Mouse (Mus musculus) forebrain, embryonic 10.5 days (tissue): ENCODE data around the gene Mcidas. TPM values are rescaled to one million over a fixed set of nuclear protein-coding genes. Genes with fewer than 3 reads are reported as not detected.
A peak's percentile ranks its signal among the peaks of the same experiment; 100 is the strongest.

Source experiments
- DNase-seq: peaks from one replicate; pipeline ENCODE4 v3.0.0-alpha.2; 2017; ENCODE audit warnings: low spot score; ENCODE audit errors: extremely low spot score
- H3K27ac ChIP-seq: fragments of 300-500 bp; sonication (generic); 2 replicates; pipeline ENCODE4 v1.5.1; 2016; ENCODE audit warnings: mild to moderate bottlenecking
- H3K27me3 ChIP-seq: fragments of 300-500 bp; sonication (generic); 2 replicates; pipeline ENCODE4 v1.6.1; 2016; ENCODE audit warnings: mild to moderate bottlenecking; ENCODE audit not compliant: poor library complexity, severe bottlenecking
- H3K36me3 ChIP-seq: fragments of 300-500 bp; sonication (generic); replicated peaks from 2 replicates; pipeline ENCODE4 v1.6.1; 2016; ENCODE audit warnings: mild to moderate bottlenecking, moderate library complexity
- H3K4me1 ChIP-seq: fragments of 300-500 bp; sonication (generic); 2 replicates; pipeline ENCODE4 v1.6.1; 2016
- H3K4me3 ChIP-seq: fragments of 300-500 bp; sonication (generic); 2 replicates; pipeline ENCODE4 v1.5.1; 2016; ENCODE audit warnings: mild to moderate bottlenecking, moderate library complexity
- H3K9me3 ChIP-seq: fragments of 300-500 bp; sonication (generic); 2 replicates; pipeline ENCODE4 v1.6.1; 2016; ENCODE audit warnings: mild to moderate bottlenecking, moderate library complexity
- WGBS: fragments of 180-500 bp; shearing (Covaris S2); methylation state at CpG from one replicate; pipeline ENCODE4 v1.1.7; 2016; 5-methylcytosine and 5-hydroxymethylcytosine counted together
- polyA plus RNA-seq: library from polyadenylated mRNA; unstranded; fragments of >200 nt; fragmentation: Nextera tagmentation; extraction: Ambion mirVana; gene quantifications from 2 replicates; pipeline ENCODE4 v1.2.1, GENCODE M21; 2016

Gene Mcidas
- 1.3 and 2.0 TPM in 2 replicates for polyA plus RNA-seq

- Histone ChIP-seq H3K27ac (0 out of 2 replicates have a peak within 1 kb of the TSS, but pooled peaks have one; percentile 6), H3K27me3 (peaks cover 99% of the 10 kb centered on the region), H3K36me3 (no peaks in the 10 kb centered on the region), H3K4me3 (peak within 1 kb of the TSS; percentile 54), H3K9me3 (no peaks in the 10 kb centered on the region), H3K4me1 (peaks cover 32% of the 10 kb centered on the region)
- DNase-seq, result peak; percentile 51
- under 1% methylated on average over 60 of the region's 63 CpGs for WGBS
These were observed at the start of gene Mcidas for GRCm38 (mm10) chr13:112993531-112994152. Gene Mcidas (plus strand): TSS chr13:112993845.

- Histone ChIP-seq H3K27me3 (no peaks in the 10 kb centered on the region), H3K36me3 (peaks cover 93% of the 10 kb centered on the region), H3K27ac (no peak overlapping the region), H3K4me3 (no peak overlapping the region), H3K4me1 (no peaks in the 10 kb centered on the region), H3K9me3 (no peaks in the 10 kb centered on the region)
- no peak for DNase-seq
- 97% methylated on average over 9 of the region's 9 CpGs for WGBS
These were observed 48.3 kb upstream of the Mcidas start for GRCm38 (mm10) chr13:112945312-112945711.

- H3K36me3 ChIP-seq, result peaks cover 94% of the 10 kb centered on the region
- H3K9me3 ChIP-seq, result no peaks in the 10 kb centered on the region
- no peak overlapping the region for H3K27ac ChIP-seq
- 87% methylated on average over 6 of the region's 6 CpGs for WGBS
- no peak overlapping the region for H3K4me3 ChIP-seq
- no peaks in the 10 kb centered on the region for H3K4me1 ChIP-seq
- H3K27me3 ChIP-seq, result no peaks in the 10 kb centered on the region
- DNase-seq, result no peak
These were observed 47.7 kb upstream of the Mcidas start for GRCm38 (mm10) chr13:112945900-112946299.

DNA sequence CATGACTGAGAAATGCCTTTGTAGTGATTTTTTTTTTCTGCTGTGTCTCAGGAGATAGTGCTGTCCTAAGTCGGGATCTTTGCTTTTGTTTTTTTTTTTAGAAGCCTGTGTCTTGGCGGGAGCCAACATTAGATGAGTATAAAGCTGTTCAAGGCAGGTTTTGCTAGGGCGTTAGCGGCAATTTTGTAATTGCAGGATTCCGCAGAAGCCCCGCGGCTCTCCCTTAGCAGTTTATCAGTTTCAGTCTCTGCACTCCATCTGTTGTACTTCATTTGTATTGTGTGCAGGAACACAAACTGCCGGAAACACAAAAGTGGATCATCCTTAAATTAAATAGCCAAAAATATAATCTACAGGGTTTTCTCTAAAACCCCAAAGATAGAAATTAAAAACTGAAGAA lies 39.6 kb upstream of the Mcidas start:
- no peak for DNase-seq
- peaks cover 95% of the 10 kb centered on the region for H3K36me3 ChIP-seq
- H3K27me3 ChIP-seq, result no peaks in the 10 kb centered on the region
- no peaks in the 10 kb centered on the region for H3K9me3 ChIP-seq
- no peak overlapping the region for H3K4me3 ChIP-seq
- H3K4me1 ChIP-seq, result no peaks in the 10 kb centered on the region
- WGBS, result 96% methylated on average over 8 of the region's 8 CpGs
- no peak overlapping the region for H3K27ac ChIP-seq

- H3K36me3 ChIP-seq, result peaks cover 91% of the 10 kb centered on the region
- 86% methylated on average over 5 of the region's 5 CpGs for WGBS
These were observed 30.6 kb upstream of the Mcidas start for GRCm38 (mm10) chr13:112963081-112963480.

DNA sequence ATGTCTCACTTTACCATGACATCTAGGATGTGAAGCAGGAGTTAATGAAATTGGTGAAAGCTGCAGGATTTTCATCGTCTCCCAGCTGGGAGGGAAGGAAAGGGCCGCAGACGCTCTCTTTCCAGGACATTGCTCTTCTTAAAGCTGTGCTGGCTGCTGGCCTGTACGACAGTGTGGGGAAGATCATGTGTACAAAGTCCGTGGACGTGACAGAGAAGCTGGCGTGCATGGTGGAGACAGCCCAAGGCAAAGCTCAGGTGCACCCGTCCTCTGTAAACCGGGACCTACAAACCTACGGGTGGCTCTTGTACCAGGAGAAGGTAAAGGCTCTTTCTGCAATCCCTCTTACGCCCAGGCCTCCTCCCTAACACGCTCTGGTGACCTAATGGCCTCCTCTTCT lies 29.2 kb upstream of the Mcidas start:
- Histone ChIP-seq H3K9me3 (no peaks in the 10 kb centered on the region), H3K27ac (no peak overlapping the region), H3K36me3 (peaks cover 89% of the 10 kb centered on the region), H3K27me3 (no peaks in the 10 kb centered on the region), H3K4me1 (no peaks in the 10 kb centered on the region), H3K4me3 (no peak overlapping the region)
- DNase-seq, result no peak
- 93% methylated on average over 12 of the region's 12 CpGs for WGBS

More at GRCm38 (mm10) chr13:112963081-112963480, 30.6 kb upstream of the Mcidas start:
- no peaks in the 10 kb centered on the region for H3K27me3 ChIP-seq
- no peak overlapping the region for H3K4me3 ChIP-seq
- no peaks in the 10 kb centered on the region for H3K4me1 ChIP-seq
- no peak overlapping the region for H3K27ac ChIP-seq
- H3K9me3 ChIP-seq, result no peaks in the 10 kb centered on the region
- no peak for DNase-seq

- Histone ChIP-seq H3K27me3 (no peaks in the 10 kb centered on the region), H3K9me3 (no peaks in the 10 kb centered on the region), H3K4me1 (no peaks in the 10 kb centered on the region), H3K4me3 (no peak overlapping the region), H3K27ac (no peak overlapping the region), H3K36me3 (peaks cover 69% of the 10 kb centered on the region)
- no peak for DNase-seq
- WGBS, result 93% methylated on average over 5 of the region's 5 CpGs
These were observed 26.4 kb upstream of the Mcidas start for GRCm38 (mm10) chr13:112967267-112967666.

DNA sequence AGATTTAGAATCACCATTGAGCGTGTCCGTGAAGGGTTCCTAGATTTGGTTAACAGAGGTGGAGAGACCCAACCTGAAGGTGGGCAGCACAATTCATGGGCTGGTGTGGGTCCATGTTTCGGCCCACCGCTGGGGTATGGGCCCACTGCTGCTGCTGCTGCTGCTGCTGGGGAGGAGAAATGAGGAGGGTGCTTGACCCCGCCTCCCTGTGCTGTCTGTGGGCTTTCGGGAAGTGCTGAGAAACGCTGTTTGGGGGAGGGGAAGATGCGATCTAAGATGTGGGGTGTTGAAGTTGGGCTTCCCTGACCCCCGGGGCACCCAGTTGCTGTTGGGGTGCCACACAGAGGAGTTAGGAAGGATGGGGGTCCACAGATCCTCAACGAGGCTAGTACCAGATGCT lies 16.9 kb upstream of the Mcidas start:
- Histone ChIP-seq H3K4me3 (no peak overlapping the region), H3K9me3 (no peaks in the 10 kb centered on the region), H3K27ac (no peak overlapping the region), H3K36me3 (no peaks in the 10 kb centered on the region), H3K4me1 (0 out of 2 replicates have a peak, but pooled peaks cover 3% of the 10 kb centered on the region), H3K27me3 (peaks cover 52% of the 10 kb centered on the region)
- DNase-seq, result no peak
- WGBS, result 47% methylated on average over 10 of the region's 10 CpGs

DNA sequence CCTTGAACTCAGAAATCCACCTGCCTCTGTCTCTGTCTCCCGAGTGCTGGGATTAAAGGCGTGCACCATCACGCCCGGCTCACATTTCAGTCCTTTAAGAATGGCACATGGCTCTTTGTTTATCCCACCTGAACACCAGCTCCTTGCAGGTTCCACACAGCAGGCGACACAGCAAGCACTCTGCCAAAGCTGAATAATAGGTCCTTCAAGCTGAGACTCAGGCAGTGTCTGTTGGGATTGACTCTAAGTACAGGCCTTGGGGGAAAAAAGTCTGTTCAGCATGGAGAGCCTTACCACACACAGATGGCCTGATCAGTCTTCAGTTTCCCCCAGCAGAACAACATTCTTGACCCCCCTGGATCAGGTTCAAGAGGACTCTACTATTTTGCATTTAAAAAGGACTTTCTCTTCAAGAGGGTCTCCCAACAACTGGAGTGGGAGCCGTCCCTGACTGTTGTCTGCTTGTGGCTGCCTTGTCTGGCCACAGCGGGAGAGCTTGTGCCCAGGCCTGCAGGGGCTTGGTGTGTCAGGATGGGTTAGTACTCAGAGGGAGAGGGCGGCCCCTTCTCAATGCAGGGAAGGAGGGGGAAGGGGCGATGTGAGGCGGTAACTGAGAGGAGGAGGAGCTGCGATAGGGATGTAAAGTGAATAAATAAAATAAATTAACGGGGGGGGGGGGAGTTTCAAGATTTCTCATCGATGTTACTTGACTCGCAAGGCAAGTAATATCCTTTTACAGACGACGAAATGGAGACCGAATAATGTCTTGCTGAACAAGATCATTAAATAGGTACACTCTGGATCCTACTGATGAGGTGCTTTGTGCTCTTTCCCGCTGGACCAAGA lies 7.8 kb upstream of the Mcidas start:
- DNase-seq, result peak; percentile 62
- Histone ChIP-seq H3K4me3 (peak overlapping the region; percentile 58), H3K36me3 (no peaks in the 10 kb centered on the region), H3K27ac (no peak overlapping the region), H3K9me3 (no peaks in the 10 kb centered on the region), H3K27me3 (peaks cover 96% of the 10 kb centered on the region), H3K4me1 (peaks cover 45% of the 10 kb centered on the region)
- 2% methylated on average over 18 of the region's 18 CpGs for WGBS

DNA sequence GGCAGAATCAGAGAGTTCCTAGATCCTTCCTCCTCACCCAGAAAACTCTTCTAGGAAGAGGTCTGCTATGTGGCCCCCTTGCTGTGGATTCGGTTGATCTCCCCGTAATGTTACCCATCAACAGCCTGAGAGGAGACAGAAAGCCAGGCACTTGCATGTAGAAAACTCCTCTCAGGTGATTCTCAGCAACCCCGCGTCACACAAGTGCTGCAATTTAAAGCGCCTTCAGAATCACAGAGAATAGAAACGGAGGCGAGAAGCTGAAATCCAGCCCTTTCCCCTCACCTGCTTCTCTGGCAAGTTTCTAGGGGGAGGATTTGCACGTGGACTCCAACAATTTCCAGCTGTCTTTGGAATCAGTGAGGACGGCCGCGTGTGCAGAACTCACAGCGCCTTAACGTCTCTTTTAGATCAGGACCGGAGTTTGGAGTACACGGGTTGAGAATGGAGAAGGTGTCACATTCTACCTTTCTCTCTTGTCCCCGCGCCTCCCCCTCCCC lies 7.1 kb upstream of the Mcidas start:
- Histone ChIP-seq H3K4me1 (peaks cover 45% of the 10 kb centered on the region), H3K9me3 (no peaks in the 10 kb centered on the region), H3K36me3 (no peaks in the 10 kb centered on the region), H3K4me3 (peak overlapping the region; percentile 58), H3K27ac (no peak overlapping the region), H3K27me3 (peaks cover 97% of the 10 kb centered on the region)
- WGBS, result 2% methylated on average over 17 of the region's 17 CpGs
- DNase-seq, result no peak

DNA sequence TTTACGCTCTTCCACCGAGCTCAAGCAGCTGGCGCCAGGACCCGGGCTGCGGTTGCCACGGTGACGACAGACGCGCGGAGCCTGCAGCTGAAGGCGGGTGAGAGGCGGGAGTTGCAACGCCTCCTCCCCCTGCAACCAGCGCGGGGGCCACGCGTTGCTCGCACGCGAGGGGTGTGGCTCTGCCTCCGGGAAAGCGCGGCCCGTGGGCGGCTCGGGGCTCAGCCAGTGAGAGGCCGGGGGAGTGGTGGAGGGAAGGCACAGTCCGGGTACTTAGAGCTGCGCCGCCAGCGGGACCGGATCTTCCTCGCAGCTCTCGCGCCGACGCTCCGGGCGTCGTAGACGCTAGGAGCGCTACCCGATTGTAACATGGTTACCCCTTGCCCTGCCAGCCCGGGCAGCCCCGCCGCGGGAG lies 6.1 kb upstream of the Mcidas start, which contains the start of gene Ccno:
Gene Ccno (plus strand): TSS at position 271 of the 412 bp plus-strand sequence.
- DNase-seq, result peak; percentile 86
- under 1% methylated on average over 47 of the region's 47 CpGs for WGBS
- Histone ChIP-seq H3K27me3 (peaks cover 97% of the 10 kb centered on the region), H3K4me1 (peaks cover 45% of the 10 kb centered on the region), H3K27ac (peak within 1 kb of the TSS; percentile 31; the same call in 1 of the 2 replicates), H3K36me3 (no peaks in the 10 kb centered on the region), H3K4me3 (peak within 1 kb of the TSS; percentile 58), H3K9me3 (no peaks in the 10 kb centered on the region)

- 0% methylated on average over 39 of the region's 39 CpGs for WGBS
- Histone ChIP-seq H3K4me3 (peak overlapping the region; percentile 58), H3K36me3 (no peaks in the 10 kb centered on the region), H3K27ac (peak overlapping the region; percentile 31; the same call in 1 of the 2 replicates), H3K9me3 (no peaks in the 10 kb centered on the region), H3K4me1 (peaks cover 45% of the 10 kb centered on the region), H3K27me3 (peaks cover 97% of the 10 kb centered on the region)
- peak; percentile 62 for DNase-seq
These were observed 5.7 kb upstream of the Mcidas start for GRCm38 (mm10) chr13:112987991-112988390.

GRCm38 (mm10) chr13:112988866-112989265 lies 4.8 kb upstream of the Mcidas start:
- H3K9me3 ChIP-seq, result no peaks in the 10 kb centered on the region
- no peak overlapping the region for H3K27ac ChIP-seq
- H3K27me3 ChIP-seq, result peaks cover 97% of the 10 kb centered on the region
- H3K4me3 ChIP-seq, result peak overlapping the region; percentile 58
- no peaks in the 10 kb centered on the region for H3K36me3 ChIP-seq
- peaks cover 53% of the 10 kb centered on the region for H3K4me1 ChIP-seq
- WGBS, result 2% methylated on average over 19 of the region's 19 CpGs
- DNase-seq, result no peak
